Mouse (Mus musculus): Measurements from ENCODE around the gene Car4. TPM values are rescaled to one million over a fixed set of nuclear protein-coding genes. Genes with fewer than 3 reads are reported as not detected.
A peak's percentile ranks its signal among the peaks of the same experiment; 100 is the strongest.

Gene Car4
- polyA plus RNA-seq, 1 experiment from 2014 or later, result 13.0 TPM

DNA sequence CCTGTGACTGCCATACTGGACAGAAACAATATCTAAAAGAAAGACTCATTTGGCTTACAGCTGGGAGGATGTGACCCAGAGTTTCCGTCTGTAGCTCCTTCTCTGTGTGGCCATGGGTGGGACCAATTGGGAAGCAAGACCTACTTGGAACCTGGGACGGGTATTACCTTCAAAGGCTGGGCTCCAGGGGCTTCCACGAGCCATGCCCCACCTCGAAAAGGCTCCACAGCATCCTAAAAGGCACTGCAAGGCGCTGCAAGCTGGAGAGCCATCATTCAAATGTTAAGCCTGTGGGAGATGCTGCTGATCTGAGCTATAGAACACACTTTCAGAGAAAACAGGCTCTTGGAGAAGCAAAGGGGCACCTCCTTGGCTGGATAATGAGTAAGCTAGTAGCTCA, 16.1 kb downstream of the Car4 start:
- H3K9me3 ChIP-seq (ENCODE audit: control insufficient read depth, low read length), result no peaks in the 10 kb centered on the region
- no peak overlapping the region for H3K4me2 ChIP-seq
- H3K27me3 ChIP-seq (replicated peaks; ENCODE audit: control insufficient read depth, insufficient read depth, low read length), result no peaks in the 10 kb centered on the region
- H3K4me3 ChIP-seq (ENCODE audit: low read depth, low read length), result no peak overlapping the region
- no peaks in the 10 kb centered on the region for H3K36me3 ChIP-seq (ENCODE audit: control insufficient read depth, insufficient read depth, low read length)
- ATAC-seq (replicated peaks; ENCODE audit: low FRiP score) (no peak), DNase-seq (ENCODE audit: low spot score) (no peak)
- H3K4me1 ChIP-seq (replicated peaks; ENCODE audit: control insufficient read depth, insufficient read depth, low read length), result no peaks in the 10 kb centered on the region
- 57% methylated on average over 5 of the region's 5 CpGs for WGBS
- 0 out of 2 replicates have a peak overlapping the region, but pooled peaks have one; percentile 7 for H3K9ac ChIP-seq (ENCODE audit: low read depth, low read length)
- H3K27ac ChIP-seq (ENCODE audit: low read depth, low read length), result no peak overlapping the region

- H3K36me3 ChIP-seq (ENCODE audit: control insufficient read depth, insufficient read depth, low read length), result no peaks in the 10 kb centered on the region
- 60% methylated on average over 7 of the region's 7 CpGs for WGBS
- H3K9ac ChIP-seq (ENCODE audit: low read depth, low read length), result no peak overlapping the region
- H3K9me3 ChIP-seq (ENCODE audit: control insufficient read depth, low read length), result no peaks in the 10 kb centered on the region
- no peak for ATAC-seq (replicated peaks; ENCODE audit: low FRiP score)
- H3K4me1 ChIP-seq (replicated peaks; ENCODE audit: control insufficient read depth, insufficient read depth, low read length), result no peaks in the 10 kb centered on the region
- no peak overlapping the region for H3K4me2 ChIP-seq
- no peak overlapping the region for H3K4me3 ChIP-seq (ENCODE audit: low read depth, low read length)
- H3K27me3 ChIP-seq (replicated peaks; ENCODE audit: control insufficient read depth, insufficient read depth, low read length), result no peaks in the 10 kb centered on the region
- no peak overlapping the region for H3K27ac ChIP-seq (ENCODE audit: low read depth, low read length)
- no peak for DNase-seq (ENCODE audit: low spot score)
Observed at GRCm38 (mm10) chr11:84974582-84974981, 17.0 kb downstream of the Car4 start.

GRCm38 (mm10) chr11:84976706-84977105, 19.1 kb downstream of the Car4 start:
- ATAC-seq (replicated peaks; ENCODE audit: low FRiP score) (no peak), DNase-seq (ENCODE audit: low spot score) (no peak)
- H3K4me3 ChIP-seq (ENCODE audit: low read depth, low read length), result no peak overlapping the region
- no peak overlapping the region for H3K9ac ChIP-seq (ENCODE audit: low read depth, low read length)
- no peaks in the 10 kb centered on the region for H3K27me3 ChIP-seq (replicated peaks; ENCODE audit: control insufficient read depth, insufficient read depth, low read length)
- H3K36me3 ChIP-seq (ENCODE audit: control insufficient read depth, insufficient read depth, low read length), result no peaks in the 10 kb centered on the region
- no peak overlapping the region for H3K27ac ChIP-seq (ENCODE audit: low read depth, low read length)
- H3K4me2 ChIP-seq, result no peak overlapping the region
- no peaks in the 10 kb centered on the region for H3K9me3 ChIP-seq (ENCODE audit: control insufficient read depth, low read length)
- no peaks in the 10 kb centered on the region for H3K4me1 ChIP-seq (replicated peaks; ENCODE audit: control insufficient read depth, insufficient read depth, low read length)
- 81% methylated on average over 3 of the region's 3 CpGs for WGBS

- no peak overlapping the region for H3K9ac ChIP-seq (ENCODE audit: low read depth, low read length)
- H3K27me3 ChIP-seq (replicated peaks; ENCODE audit: control insufficient read depth, insufficient read depth, low read length), result no peaks in the 10 kb centered on the region
- 80% methylated on average over 3 of the region's 3 CpGs for WGBS
- no peak for DNase-seq (ENCODE audit: low spot score)
- no peak for ATAC-seq (replicated peaks; ENCODE audit: low FRiP score)
- H3K9me3 ChIP-seq (ENCODE audit: control insufficient read depth, low read length), result no peaks in the 10 kb centered on the region
- no peak overlapping the region for H3K4me3 ChIP-seq (ENCODE audit: low read depth, low read length)
- no peak overlapping the region for H3K4me2 ChIP-seq
- H3K36me3 ChIP-seq (ENCODE audit: control insufficient read depth, insufficient read depth, low read length), result no peaks in the 10 kb centered on the region
- no peak overlapping the region for H3K27ac ChIP-seq (ENCODE audit: low read depth, low read length)
- no peaks in the 10 kb centered on the region for H3K4me1 ChIP-seq (replicated peaks; ENCODE audit: control insufficient read depth, insufficient read depth, low read length)
Observed at GRCm38 (mm10) chr11:84977385-84977952, 19.9 kb downstream of the Car4 start.

DNA sequence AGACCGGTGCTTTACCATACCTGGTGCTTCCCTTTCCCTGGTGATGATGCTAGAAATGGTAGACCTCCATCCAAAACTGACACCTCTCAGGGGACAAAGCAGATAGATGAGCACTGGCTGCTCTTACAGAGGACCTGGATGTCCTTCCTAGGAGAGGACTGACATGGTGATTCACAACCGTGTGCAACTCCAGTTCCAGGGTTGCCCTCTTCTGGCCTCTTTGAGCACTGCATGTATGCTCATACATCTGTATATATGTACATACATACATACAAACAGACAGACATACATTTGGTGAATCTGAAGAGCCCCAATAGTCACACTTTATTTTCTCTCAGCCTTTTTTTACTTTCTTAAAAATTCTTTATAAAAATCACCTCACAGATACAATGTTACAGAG, 20.5 kb downstream of the Car4 start:
- no peak for ATAC-seq (replicated peaks; ENCODE audit: low FRiP score)
- Histone ChIP-seq H3K9ac (ENCODE audit: low read depth, low read length) (no peak overlapping the region), H3K4me1 (replicated peaks; ENCODE audit: control insufficient read depth, insufficient read depth, low read length) (no peaks in the 10 kb centered on the region), H3K4me2 (no peak overlapping the region), H3K36me3 (ENCODE audit: control insufficient read depth, insufficient read depth, low read length) (no peaks in the 10 kb centered on the region), H3K27me3 (replicated peaks; ENCODE audit: control insufficient read depth, insufficient read depth, low read length) (no peaks in the 10 kb centered on the region), H3K4me3 (ENCODE audit: low read depth, low read length) (no peak overlapping the region), H3K9me3 (ENCODE audit: control insufficient read depth, low read length) (no peaks in the 10 kb centered on the region), H3K27ac (ENCODE audit: low read depth, low read length) (no peak overlapping the region)
- no peak for DNase-seq (ENCODE audit: low spot score)
- 52% methylated on average over 2 of the region's 2 CpGs for WGBS

- Histone ChIP-seq H3K4me3 (ENCODE audit: low read depth, low read length) (no peak overlapping the region), H3K36me3 (ENCODE audit: control insufficient read depth, insufficient read depth, low read length) (no peaks in the 10 kb centered on the region), H3K9ac (ENCODE audit: low read depth, low read length) (no peak overlapping the region), H3K4me1 (replicated peaks; ENCODE audit: control insufficient read depth, insufficient read depth, low read length) (no peaks in the 10 kb centered on the region), H3K27me3 (replicated peaks; ENCODE audit: control insufficient read depth, insufficient read depth, low read length) (no peaks in the 10 kb centered on the region), H3K4me2 (no peak overlapping the region), H3K9me3 (ENCODE audit: control insufficient read depth, low read length) (no peaks in the 10 kb centered on the region), H3K27ac (ENCODE audit: low read depth, low read length) (no peak overlapping the region)
- ATAC-seq (replicated peaks; ENCODE audit: low FRiP score) (no peak), DNase-seq (ENCODE audit: low spot score) (no peak)
- 22% methylated on average over 1 of the region's 1 CpGs for WGBS
Observed at GRCm38 (mm10) chr11:84979351-84979750, 21.8 kb downstream of the Car4 start.

DNA sequence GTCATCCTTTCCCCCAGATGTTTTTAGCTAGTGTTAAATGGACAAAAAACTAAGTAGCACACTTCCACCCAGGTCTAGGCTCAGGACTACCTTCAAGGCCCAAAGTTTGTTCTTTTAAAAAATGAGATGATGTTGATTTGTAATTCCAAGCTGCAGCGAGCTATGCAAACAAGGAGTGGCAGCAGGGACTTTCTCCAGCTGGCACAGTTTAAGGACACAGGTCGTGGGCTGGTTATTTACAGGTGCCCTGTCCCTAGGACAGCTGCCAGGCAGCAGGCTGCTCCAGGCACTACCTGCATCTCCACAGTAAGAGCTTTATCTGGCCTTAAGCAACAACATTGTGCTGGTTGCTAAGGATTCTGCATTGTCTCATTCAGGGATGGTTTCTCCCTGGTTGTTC, 23.1 kb downstream of the Car4 start:
- Histone ChIP-seq H3K27me3 (replicated peaks; ENCODE audit: control insufficient read depth, insufficient read depth, low read length) (no peaks in the 10 kb centered on the region), H3K4me3 (ENCODE audit: low read depth, low read length) (no peak overlapping the region), H3K27ac (ENCODE audit: low read depth, low read length) (no peak overlapping the region), H3K4me2 (no peak overlapping the region), H3K9me3 (ENCODE audit: control insufficient read depth, low read length) (no peaks in the 10 kb centered on the region), H3K9ac (ENCODE audit: low read depth, low read length) (no peak overlapping the region), H3K36me3 (ENCODE audit: control insufficient read depth, insufficient read depth, low read length) (peaks cover 3% of the 10 kb centered on the region; the same call in 1 of the 2 replicates), H3K4me1 (replicated peaks; ENCODE audit: control insufficient read depth, insufficient read depth, low read length) (no peaks in the 10 kb centered on the region)
- no peak for DNase-seq (ENCODE audit: low spot score)
- ATAC-seq (replicated peaks; ENCODE audit: low FRiP score), result no peak
- WGBS, result 73% methylated on average over 2 of the region's 2 CpGs

DNA sequence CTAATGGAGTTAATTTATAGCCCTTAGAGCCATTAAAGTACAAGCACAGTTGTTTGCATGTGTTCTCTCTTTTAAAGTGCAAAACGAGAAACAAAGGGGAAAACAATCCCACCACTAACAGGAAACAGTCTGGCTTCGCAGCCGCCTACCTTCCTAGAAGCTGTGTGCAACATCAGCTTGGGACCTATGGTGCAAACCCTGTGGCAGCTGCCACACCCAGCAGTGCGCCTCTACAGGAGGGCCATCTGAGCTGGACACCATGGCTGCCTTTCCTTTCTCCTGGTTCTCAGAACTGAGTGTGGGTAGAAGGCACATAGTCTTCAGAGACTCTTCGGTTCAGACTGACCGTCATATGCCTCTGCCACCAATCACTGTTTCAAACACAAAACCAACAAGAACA, 27.8 kb downstream of the Car4 start:
- H3K9ac ChIP-seq (ENCODE audit: low read depth, low read length), result no peak overlapping the region
- H3K9me3 ChIP-seq (ENCODE audit: control insufficient read depth, low read length), result no peaks in the 10 kb centered on the region
- no peak overlapping the region for H3K4me2 ChIP-seq
- WGBS, result 85% methylated on average over 6 of the region's 6 CpGs
- H3K27me3 ChIP-seq (replicated peaks; ENCODE audit: control insufficient read depth, insufficient read depth, low read length), result no peaks in the 10 kb centered on the region
- DNase-seq (ENCODE audit: low spot score) (no peak), ATAC-seq (replicated peaks; ENCODE audit: low FRiP score) (no peak)
- no peak overlapping the region for H3K4me3 ChIP-seq (ENCODE audit: low read depth, low read length)
- H3K27ac ChIP-seq (ENCODE audit: low read depth, low read length), result no peak overlapping the region
- H3K36me3 ChIP-seq (ENCODE audit: control insufficient read depth, insufficient read depth, low read length), result peaks cover 13% of the 10 kb centered on the region; the same call in 1 of the 2 replicates
- no peaks in the 10 kb centered on the region for H3K4me1 ChIP-seq (replicated peaks; ENCODE audit: control insufficient read depth, insufficient read depth, low read length)

DNA sequence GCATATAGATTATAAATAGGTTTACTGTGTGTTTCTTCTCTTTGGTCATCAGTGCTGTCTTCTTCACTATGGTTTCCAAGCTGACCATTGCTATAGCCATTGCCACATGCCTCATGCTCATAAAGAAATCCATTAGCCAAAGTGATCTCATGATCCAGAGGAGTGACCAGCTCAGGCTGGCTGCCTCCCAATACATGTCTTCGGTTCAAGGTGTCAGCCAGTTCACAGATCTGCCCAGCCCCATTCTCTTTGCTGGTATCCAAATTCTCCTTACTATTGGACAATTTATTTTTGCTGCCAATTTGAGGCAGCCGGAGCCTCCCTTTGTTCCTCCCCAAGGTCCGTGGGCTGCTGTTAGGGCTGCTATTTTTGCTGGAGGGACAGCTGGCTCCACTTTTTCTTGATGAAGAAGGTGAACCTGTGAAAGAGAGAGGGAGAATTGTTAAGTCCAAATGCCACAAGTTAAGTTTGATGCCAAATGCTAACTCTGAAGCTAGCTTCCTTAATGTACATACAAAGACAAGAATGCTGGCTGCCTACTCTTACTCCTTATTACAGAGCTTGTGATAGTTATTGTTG, 30.8 kb downstream of the Car4 start:
- H3K9me3 ChIP-seq (ENCODE audit: control insufficient read depth, low read length), result no peaks in the 10 kb centered on the region
- H3K9ac ChIP-seq (ENCODE audit: low read depth, low read length), result no peak overlapping the region
- H3K4me3 ChIP-seq (ENCODE audit: low read depth, low read length), result no peak overlapping the region
- 96% methylated on average over 3 of the region's 3 CpGs for WGBS
- no peak for DNase-seq (ENCODE audit: low spot score)
- H3K27me3 ChIP-seq (replicated peaks; ENCODE audit: control insufficient read depth, insufficient read depth, low read length), result no peaks in the 10 kb centered on the region
- peaks cover 17% of the 10 kb centered on the region; the same call in 1 of the 2 replicates for H3K36me3 ChIP-seq (ENCODE audit: control insufficient read depth, insufficient read depth, low read length)
- no peak overlapping the region for H3K4me2 ChIP-seq
- no peak for ATAC-seq (replicated peaks; ENCODE audit: low FRiP score)
- H3K4me1 ChIP-seq (replicated peaks; ENCODE audit: control insufficient read depth, insufficient read depth, low read length), result no peaks in the 10 kb centered on the region
- no peak overlapping the region for H3K27ac ChIP-seq (ENCODE audit: low read depth, low read length)

Measured in liver, embryonic 11.5 days (tissue).